Mouse (Mus musculus) ES-E14 (cell line): ENCODE measurements around the gene Tmem150b. TPM values are rescaled to one million over a fixed set of nuclear protein-coding genes. Genes with fewer than 3 reads are reported as not detected.

Source experiments
- DNase-seq: peaks from one replicate; pipeline ENCODE4 v3.0.0-alpha.2; 2013; ENCODE audit warnings: low read depth, low spot score
- H3K27ac ChIP-seq: 2 replicates; pipeline ENCODE4 v1.5.1; 2012; ENCODE audit warnings: low read depth, mild to moderate bottlenecking, low read length, moderate library complexity, mixed read lengths; ENCODE audit not compliant: poor library complexity, insufficient read depth, severe bottlenecking
- H3K36me3 ChIP-seq: 2 replicates; pipeline ENCODE4 v1.6.1; 2012; ENCODE audit warnings: mild to moderate bottlenecking, low read length, moderate library complexity, mixed read lengths; ENCODE audit not compliant: control insufficient read depth, poor library complexity, insufficient read depth, severe bottlenecking
- H3K4me1 ChIP-seq, 2 experiments: fragments of 150-350 bp in 1 of 2; sonication (generic) in 1 of 2; 2 replicates each; pipeline ENCODE4 v1.6.1; 2012; ENCODE audit warnings: low read length in 2 of 2, mild to moderate bottlenecking in 1 of 2, mixed read lengths in 1 of 2; ENCODE audit not compliant: control insufficient read depth in 2 of 2, insufficient read depth in 2 of 2, poor library complexity in 1 of 2
- H3K4me3 ChIP-seq, 2 experiments: fragments of 150-350 bp in 1 of 2; sonication (generic) in 1 of 2; 2 replicates each; pipeline ENCODE4 v1.5.1; 2012; ENCODE audit warnings: low read length in 2 of 2, low read depth in 1 of 2, mild to moderate bottlenecking in 1 of 2, mixed read lengths in 1 of 2; ENCODE audit not compliant: insufficient read depth in 1 of 2, poor library complexity in 1 of 2, severe bottlenecking in 1 of 2
- H3K9ac ChIP-seq: 2 replicates; pipeline ENCODE4 v1.6.1; 2012; ENCODE audit warnings: low read depth, mild to moderate bottlenecking, low read length, mixed read lengths; ENCODE audit not compliant: poor library complexity, insufficient read depth, severe bottlenecking
- H3K9me3 ChIP-seq: fragments of 150-350 bp; sonication (generic); 2 replicates; pipeline ENCODE4 v1.6.1; 2012; ENCODE audit warnings: low read depth, mild to moderate bottlenecking, low read length; ENCODE audit not compliant: control insufficient read depth, insufficient read depth
- CHD2 ChIP-seq: IDR thresholded peaks from 2 replicates; pipeline ENCODE4 v1.6.1; 2014; ENCODE audit warnings: mild to moderate bottlenecking, low read depth, low read length, inconsistent platforms
- HCFC1 ChIP-seq: IDR thresholded peaks from 2 replicates; pipeline ENCODE4 v1.6.1; 2012; ENCODE audit warnings: low read length, inconsistent platforms, borderline replicate concordance; ENCODE audit not compliant: insufficient read depth
- MAFK ChIP-seq: IDR thresholded peaks from 2 replicates; pipeline ENCODE4 v1.6.1; 2014; ENCODE audit warnings: mild to moderate bottlenecking, low read depth, low read length, inconsistent platforms; ENCODE audit not compliant: insufficient read depth
- ZC3H11A ChIP-seq: IDR thresholded peaks from 2 replicates; pipeline ENCODE4 v1.6.1; 2012; ENCODE audit warnings: low read depth, mild to moderate bottlenecking, inconsistent platforms, low read length, borderline replicate concordance
- ZNF384 ChIP-seq: IDR thresholded peaks from 2 replicates; pipeline ENCODE4 v1.6.1; 2012; ENCODE audit warnings: low read depth, low read length, inconsistent platforms
- in situ Hi-C, 2 experiments: fragments of 600-800 bp; cut with MboI; formaldehyde crosslinking; loops; one replicate each; pipeline ENCODE4 v1.15.1; 2025; ENCODE audit warnings: low sequenced_read_pairs in 2 of 2, inconsistent platforms in 1 of 2; ENCODE audit not compliant: unreplicated experiment in 2 of 2
- total RNA-seq: library from RNA; depleted of rRNA; stranded (reverse); fragments of 300-350 nt; gene quantifications from 2 replicates; pipeline ENCODE4 v1.2.3, GENCODE M21; 2012

The Tmem150b gene
- total RNA-seq, 1 experiment, result 0.94 TPM

- Histone ChIP-seq H3K4me3 (no peak overlapping the region), H3K36me3 (no peaks in the 10 kb centered on the region), H3K4me1 (no peaks in the 10 kb centered on the region), H3K9ac (no peak overlapping the region), H3K27ac (no peak overlapping the region), H3K9me3 (no peaks in the 10 kb centered on the region)
- no peak for DNase-seq
- in situ Hi-C loops, result no loop called here
- TF ChIP-seq HCFC1, result no peak
- no peak for TF ChIP-seq ZNF384
- no peak for TF ChIP-seq ZC3H11A
- TF ChIP-seq MAFK, result no peak
- no peak for TF ChIP-seq CHD2
Observed at GRCm38 (mm10) chr7:4724359-4724758, 690 bp downstream of the Tmem150b start.

GRCm38 (mm10) chr7:4723508-4723907 lies 1.5 kb downstream of the Tmem150b start:
- no peaks in the 10 kb centered on the region for H3K9me3 ChIP-seq
- no peaks in the 10 kb centered on the region for H3K36me3 ChIP-seq
- H3K9ac ChIP-seq, result no peak overlapping the region
- TF ChIP-seq ZC3H11A (no peak), HCFC1 (peak; percentile 97)
- no peak overlapping the region; a peak in 1 of 4 replicates for H3K4me3 ChIP-seq
- DNase-seq, result no peak
- H3K4me1 ChIP-seq, result no peaks in the 10 kb centered on the region
- in situ Hi-C loops, result no loop called here
- H3K27ac ChIP-seq, result no peak overlapping the region

- in situ Hi-C loops, result no loop called here
- H3K27ac ChIP-seq, result no peak overlapping the region
- H3K36me3 ChIP-seq, result peaks cover 8% of the 10 kb centered on the region; the same call in 1 of the 2 replicates
- no peak overlapping the region for H3K4me3 ChIP-seq
- peaks cover 0 to 7% of the 10 kb centered on the region in 2 experiments; a peak in 2 of 4 replicates for H3K4me1 ChIP-seq
- H3K9ac ChIP-seq, result no peak overlapping the region
- DNase-seq, result no peak
- no peaks in the 10 kb centered on the region for H3K9me3 ChIP-seq
- no peak for TF ChIP-seq HCFC1
- TF ChIP-seq MAFK, result no peak
- no peak for TF ChIP-seq CHD2
- TF ChIP-seq ZNF384, result no peak
- TF ChIP-seq ZC3H11A, result no peak
Observed at GRCm38 (mm10) chr7:4719276-4719675, 5.8 kb downstream of the Tmem150b start.

GRCm38 (mm10) chr7:4716955-4717354 lies 8.1 kb downstream of the Tmem150b start:
- no peak for DNase-seq
- Histone ChIP-seq H3K9ac (no peak overlapping the region), H3K4me1 (peaks cover 0 to 7% of the 10 kb centered on the region in 2 experiments; a peak in 2 of 4 replicates), H3K36me3 (peaks cover 15% of the 10 kb centered on the region; the same call in 1 of the 2 replicates), H3K9me3 (no peaks in the 10 kb centered on the region), H3K4me3 (no peak overlapping the region), H3K27ac (no peak overlapping the region)
- TF ChIP-seq HCFC1 (no peak), ZC3H11A (no peak), MAFK (no peak), ZNF384 (no peak), CHD2 (no peak)
- in situ Hi-C loops, result no loop called here

GRCm38 (mm10) chr7:4712594-4712993 lies 12.5 kb downstream of the Tmem150b start:
- Histone ChIP-seq H3K9ac (no peak overlapping the region), H3K9me3 (no peaks in the 10 kb centered on the region), H3K27ac (no peak overlapping the region), H3K4me3 (no peak overlapping the region), H3K36me3 (peaks cover 33% of the 10 kb centered on the region), H3K4me1 (peaks cover 0 to 7% of the 10 kb centered on the region in 2 experiments; a peak in 2 of 4 replicates)
- DNase-seq, result no peak
- TF ChIP-seq ZNF384, result no peak
- TF ChIP-seq HCFC1, result no peak
- no peak for TF ChIP-seq MAFK
- no peak for TF ChIP-seq ZC3H11A
- TF ChIP-seq CHD2, result no peak
- in situ Hi-C loops, result no loop called here
